Mouse (Mus musculus) brain, embryonic 14.5 days (tissue): ENCODE results near the gene Tjp1.

Experiments
- CTCF ChIP-seq: fragments of 200-500 bp; IDR thresholded peaks from 2 replicates; pipeline ENCODE4 v1.5.1; 2012; ENCODE audit warnings: inconsistent platforms, mild to moderate bottlenecking, moderate library complexity, borderline replicate concordance; ENCODE audit not compliant: insufficient read depth, insufficient read length; ENCODE audit errors: extremely low read depth
- POLR2A ChIP-seq: fragments of 200-500 bp; IDR thresholded peaks from 2 replicates; pipeline ENCODE4 v1.6.1; 2012; ENCODE audit warnings: mild to moderate bottlenecking, inconsistent platforms, borderline replicate concordance; ENCODE audit not compliant: poor library complexity, insufficient read depth, insufficient read length, severe bottlenecking; ENCODE audit errors: extremely low read depth

GRCm38 (mm10) chr7:65381896-65382295, 145.7 kb downstream of the Tjp1 start:
- no peak for TF ChIP-seq CTCF
- TF ChIP-seq POLR2A, result no peak
